Mouse (Mus musculus) embryo, embryonic 10.5 days (tissue): ENCODE measurements around the gene Cdhr4.

Experiments
- DNase-seq: peaks from one replicate; pipeline ENCODE4 v3.0.0-alpha.2; 2015; ENCODE audit warnings: low spot score

Gene Cdhr4

GRCm38 (mm10) chr9:107975399-107976386 lies 16.6 kb upstream of the Cdhr4 start, which contains the start of gene Uba7:
Uba7 (plus strand) TSS chr9:107975505.
- DNase-seq: peak; percentile 23

DNA sequence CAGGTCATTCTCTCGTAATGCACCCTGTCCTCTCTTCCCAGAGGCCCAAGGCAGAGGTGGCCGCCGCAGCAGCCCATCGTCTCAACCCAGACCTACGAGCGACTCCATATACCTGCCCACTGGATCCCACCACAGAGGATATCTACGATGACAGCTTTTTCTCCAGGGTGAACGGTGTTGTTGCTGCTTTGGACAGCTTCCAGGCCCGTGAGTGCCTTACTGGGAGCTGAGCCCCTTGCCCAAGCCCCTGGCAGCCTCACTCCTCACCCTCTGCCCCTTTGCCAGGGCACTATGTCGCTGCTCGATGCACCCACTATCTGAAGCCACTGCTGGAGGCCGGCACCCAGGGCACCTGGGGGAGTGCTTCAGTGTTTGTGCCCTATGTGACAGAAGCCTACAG lies 13.5 kb upstream of the Cdhr4 start:
- DNase-seq: no peak

DNA sequence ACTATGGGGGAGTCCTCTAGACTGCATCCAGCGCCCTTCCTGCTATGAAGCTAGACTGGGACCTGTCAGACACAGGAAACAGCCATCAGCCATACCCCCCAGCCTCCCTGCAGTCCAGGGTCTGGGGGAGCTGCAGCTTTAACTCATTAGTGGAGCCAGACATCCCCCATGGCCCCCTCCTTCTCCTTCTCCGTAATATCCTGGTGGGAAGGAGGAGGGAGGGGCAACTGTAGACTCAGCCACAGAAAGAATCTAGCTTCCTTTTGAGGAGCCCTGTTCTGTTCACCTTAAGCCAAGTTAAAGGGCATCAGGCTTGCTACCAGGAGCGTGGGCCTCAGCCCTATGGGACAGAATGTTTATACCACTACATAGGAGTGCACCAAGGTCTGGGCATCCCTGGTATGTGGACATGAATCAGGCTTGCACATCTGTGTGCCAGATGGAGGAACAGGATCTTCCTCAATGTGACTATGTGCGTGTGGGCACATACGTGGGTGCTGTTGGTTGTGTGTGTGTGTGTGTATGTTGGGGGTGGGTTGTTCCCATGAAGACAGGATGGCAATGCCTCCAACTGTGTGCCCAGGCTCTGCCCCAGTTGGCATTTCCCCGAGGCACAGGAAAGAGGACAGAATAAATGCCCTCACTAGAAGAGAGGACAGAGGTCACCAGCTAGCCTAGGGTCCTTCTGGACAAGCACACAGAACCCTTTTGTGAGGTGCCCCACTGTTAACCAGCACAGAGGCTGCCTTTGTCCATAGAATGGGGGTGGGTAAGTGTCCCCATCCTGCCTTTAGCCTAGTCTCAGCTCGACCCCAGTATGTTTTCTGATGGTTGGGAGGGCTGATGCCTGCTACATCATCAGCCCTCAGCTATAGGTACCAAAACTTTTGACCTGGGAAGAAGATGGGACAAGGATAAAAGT lies 10.4 kb upstream of the Cdhr4 start:
- peak; percentile 87 for DNase-seq

DNA sequence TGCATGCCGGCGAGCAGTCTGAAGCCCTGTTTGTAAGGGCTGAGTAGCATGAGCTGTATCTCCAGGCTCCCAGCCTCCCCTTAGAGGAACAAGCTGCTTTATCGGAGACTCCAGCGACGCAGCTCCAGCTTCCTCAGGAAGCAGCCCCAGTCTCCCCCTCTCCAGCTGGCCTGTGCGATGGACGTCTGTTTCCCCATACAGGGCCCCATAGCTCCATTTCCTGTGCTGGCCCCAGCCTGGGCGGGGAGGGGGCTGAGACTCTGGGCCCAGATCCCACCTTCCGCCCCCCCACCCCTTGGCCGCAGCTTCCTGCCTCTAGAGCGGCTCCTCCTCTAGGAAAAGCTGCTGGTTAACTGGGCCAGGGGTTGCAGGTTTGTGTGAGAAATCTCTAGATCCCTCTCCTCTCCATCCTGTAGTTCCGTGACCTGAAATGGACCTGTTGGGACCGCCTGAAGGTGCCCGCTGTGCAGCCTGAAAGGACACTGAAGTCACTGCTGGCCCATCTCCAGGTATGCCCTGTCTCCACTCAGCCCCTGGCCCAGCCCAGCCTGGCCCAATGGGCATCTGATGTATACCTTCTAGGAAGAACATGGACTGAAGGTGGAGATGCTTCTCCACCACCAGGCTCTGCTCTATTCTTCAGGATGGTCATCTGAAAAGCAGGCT lies 9.5 kb upstream of the Cdhr4 start, which contains the start of gene Gm20661:
Gene Gm20661 (plus strand): TSS at position 378 of the 666 bp plus-strand sequence.
- DNase-seq: peak; percentile 85

GRCm38 (mm10) chr9:107983421-107983890 lies 8.8 kb upstream of the Cdhr4 start:
- peak; percentile 89 for DNase-seq

DNA sequence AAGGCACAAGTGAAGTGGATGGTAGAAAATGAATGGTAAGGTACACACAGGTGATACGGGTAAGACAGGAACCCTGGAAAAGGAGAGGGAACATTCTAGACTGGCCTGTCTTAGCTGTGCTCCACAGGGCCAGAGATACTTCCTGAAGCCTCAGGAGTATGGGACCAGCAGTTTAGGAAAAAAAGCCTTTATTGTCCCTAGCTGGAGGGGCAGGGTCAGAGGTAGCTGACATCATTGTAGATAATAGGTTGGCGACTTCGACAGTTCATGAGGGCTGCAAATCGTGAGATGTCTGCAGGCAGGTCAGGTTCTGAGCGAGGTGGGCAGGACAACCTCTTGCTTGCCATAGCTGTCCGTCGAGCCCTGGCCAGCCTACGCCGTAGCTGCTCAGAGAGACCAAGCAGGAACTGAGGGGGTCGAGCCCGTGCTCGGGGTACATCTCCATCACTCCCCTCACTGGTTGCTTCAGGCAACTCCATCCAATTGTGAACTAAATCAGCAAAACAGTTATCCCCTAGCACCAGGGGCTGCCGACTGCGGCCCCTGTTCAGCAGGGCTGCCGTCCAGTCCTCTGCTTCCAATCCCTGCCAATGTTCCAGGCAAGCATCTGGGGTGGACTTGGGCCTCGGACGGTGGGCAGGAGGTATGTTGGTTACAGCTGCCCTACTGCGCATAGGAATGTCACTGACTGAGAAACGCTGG lies 8.1 kb upstream of the Cdhr4 start:
- peak; percentile 18 for DNase-seq

DNA sequence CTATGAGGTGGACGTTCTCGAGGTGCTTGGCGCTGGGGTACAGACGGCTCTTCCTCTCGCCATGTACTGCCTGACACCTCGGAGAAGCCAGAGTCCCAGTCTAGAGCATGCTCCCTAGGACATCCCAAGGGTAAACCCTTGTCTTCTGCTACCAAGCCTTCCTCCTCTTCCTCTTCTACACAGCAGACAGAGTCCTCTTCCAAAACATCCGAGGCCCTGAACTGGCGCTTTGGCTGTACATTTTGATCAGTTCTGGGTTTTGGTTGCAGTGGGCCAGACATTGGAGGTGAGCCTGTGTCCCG lies 7.6 kb upstream of the Cdhr4 start:
- no peak for DNase-seq

GRCm38 (mm10) chr9:107985131-107986119 lies 6.9 kb upstream of the Cdhr4 start, which contains the start of gene Inka1:
Inka1 (minus strand) TSS chr9:107985879.
- peak; percentile 92 for DNase-seq

DNA sequence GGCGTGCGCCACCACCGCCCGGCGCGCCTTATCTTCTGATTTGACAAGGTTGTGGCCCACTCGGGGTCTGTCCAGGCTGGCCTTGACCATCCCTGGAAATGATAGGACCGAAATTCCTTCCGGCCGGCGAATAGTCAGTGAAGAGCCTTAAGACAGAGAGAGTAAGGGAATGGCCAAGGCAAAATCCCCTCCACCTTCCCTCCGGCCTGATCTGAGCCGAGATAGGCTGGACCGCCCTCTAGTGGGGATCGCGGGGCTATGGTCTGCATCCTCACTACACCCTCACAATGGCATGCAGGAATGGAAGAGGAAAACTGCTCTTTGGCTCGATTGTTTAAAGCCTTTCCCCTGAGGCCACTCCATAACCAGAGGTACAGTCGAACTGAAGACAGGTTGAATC lies 5.9 kb upstream of the Cdhr4 start:
- DNase-seq: peak; percentile 94

DNA sequence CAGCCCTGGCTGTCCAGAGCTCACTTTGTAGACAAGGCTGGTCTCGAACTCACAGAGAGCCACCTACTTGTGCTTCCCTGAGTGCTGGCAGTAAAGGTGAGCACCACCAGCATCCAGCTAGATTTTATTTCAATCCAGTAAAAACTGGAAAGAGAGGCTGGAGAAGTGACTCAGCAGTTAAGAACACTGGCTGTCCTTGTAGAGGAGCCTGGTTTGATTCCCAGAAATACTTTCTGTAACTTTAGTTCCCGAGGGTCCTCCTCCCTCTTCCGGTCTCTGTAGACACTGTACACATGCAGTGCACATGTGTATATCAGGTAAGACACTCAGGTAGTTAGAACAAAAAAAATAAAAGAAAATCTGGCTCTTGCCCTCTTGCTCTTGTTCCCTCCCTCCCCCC lies 4.3 kb upstream of the Cdhr4 start:
- no peak for DNase-seq

- no peak for DNase-seq
These were observed 716 bp downstream of the Cdhr4 start for GRCm38 (mm10) chr9:107993013-107993412.

- no peak for DNase-seq
These were observed 2.2 kb downstream of the Cdhr4 start for GRCm38 (mm10) chr9:107994464-107994863.

GRCm38 (mm10) chr9:107995513-107995912 lies 3.2 kb downstream of the Cdhr4 start:
- DNase-seq: no peak

DNA sequence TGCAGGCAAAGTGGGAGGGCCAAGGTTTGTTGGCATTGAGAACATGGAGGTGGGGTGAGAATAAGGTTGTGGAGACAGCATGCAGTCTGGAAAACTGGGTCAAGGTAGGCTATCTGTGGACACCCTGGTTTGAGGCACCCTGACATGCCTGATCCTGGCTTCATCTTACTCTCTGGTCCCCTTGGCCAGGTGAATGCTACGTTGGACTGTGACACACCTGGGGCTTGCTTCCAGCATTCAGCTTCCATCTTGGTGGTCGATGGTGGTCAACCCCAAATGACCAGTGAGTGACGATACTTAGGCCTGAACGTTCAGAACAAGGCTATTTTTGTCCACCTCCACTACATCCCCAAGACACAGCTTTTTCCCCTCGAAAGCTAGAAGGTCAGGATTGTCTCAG lies 3.8 kb downstream of the Cdhr4 start, which contains the start of gene Gm20662:
Gene Gm20662 (plus strand): TSS at position 301 of the 400 bp plus-strand sequence.
- no peak for DNase-seq

DNA sequence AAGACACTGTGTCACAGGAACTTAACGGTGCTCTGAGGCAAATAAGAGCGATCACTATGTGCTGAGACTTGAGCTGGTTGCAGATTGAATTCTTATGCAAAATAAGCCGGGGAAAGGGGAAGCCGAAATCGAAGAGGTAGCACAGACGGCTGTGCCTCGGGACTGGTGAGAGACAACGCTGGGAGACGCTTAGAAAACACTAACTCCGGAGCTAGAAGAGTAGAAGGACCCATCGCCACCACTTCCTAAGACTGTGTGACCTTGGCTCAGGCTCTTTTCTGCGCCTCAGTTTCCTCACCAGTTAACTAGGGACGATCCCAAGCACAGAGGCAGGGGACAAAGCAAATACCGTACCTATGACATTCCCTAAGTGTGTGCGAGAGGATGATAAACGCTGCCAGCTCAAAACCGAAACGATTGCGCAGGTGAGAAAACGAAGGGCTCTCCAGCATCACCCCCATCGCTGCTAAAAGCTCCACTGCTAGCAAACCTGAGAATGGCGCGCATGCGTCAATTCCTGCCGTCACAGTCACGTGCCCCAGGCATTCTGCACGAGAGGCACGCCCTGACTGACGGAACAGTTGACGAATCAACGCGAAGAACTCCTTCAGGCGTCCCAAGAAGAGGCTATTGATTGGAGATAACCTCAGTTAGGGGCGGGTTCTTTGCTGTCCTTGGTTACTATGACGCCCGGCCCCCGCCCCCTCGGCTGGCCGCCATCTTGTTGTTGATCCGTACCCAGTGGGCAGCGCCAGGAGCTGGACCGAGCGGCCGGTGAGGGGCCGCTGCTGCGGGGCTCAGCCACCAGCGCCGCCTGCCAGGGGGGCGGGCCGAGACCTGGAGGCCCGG lies 9.8 kb downstream of the Cdhr4 start, which contains the start of gene Ip6k1:
Gene Ip6k1 (plus strand): TSS at position 580 of the 849 bp plus-strand sequence.
- peak; percentile 100 for DNase-seq

DNA sequence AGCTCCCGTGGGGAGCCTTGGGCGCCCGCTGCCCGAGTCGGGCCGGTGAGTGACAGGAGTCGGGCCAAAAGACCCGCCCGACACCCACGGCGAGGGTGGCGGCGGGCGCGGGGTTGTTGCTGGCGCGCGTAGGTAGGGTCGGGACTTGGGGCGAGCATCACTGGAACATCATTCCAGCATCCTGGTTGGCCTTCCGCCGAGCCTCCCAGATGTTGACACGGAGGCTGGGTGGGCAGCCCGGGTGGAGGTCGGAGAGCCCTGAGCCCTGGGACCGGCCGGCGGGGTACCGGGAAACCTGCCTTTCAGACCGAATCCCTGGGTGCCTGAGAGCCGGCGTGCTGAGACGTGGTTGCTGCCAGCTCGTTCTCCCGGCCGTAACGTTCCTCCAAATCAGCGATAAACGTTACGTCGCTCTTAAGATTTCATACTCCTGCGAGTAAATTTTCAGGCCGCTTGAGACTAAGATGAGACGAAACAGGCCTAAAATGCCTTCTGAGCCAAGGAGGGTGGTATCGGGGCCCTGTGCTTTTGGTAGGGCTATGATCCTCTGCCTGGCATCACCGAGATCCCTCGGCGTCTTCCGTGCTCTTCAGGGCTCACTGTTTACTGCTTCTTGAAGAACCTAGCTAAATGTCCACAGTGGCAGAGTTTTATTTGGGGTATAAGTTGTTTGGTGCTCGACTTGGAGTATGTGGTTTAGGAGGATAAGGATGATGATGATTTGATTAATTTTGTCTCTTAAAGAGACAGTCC lies 10.7 kb downstream of the Cdhr4 start:
- DNase-seq: peak; percentile 36

DNA sequence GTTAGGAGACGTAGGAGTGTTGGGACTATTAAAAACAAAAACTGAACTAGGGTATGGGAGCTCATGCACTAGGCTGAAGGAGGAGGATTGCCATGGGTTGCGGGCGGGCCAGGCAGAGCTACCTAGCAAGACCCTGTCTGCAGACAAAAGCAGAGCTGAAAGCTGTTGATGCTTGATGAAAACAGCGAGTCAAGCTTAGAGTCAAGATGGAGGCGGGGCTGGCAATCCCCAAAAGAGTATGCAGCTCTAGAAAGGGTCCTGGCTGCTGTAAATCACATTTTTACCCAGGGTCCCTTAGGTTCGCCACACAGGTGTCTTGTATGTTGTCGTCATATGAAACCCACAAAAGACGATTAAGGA lies 11.2 kb downstream of the Cdhr4 start:
- DNase-seq: peak; percentile 44

DNA sequence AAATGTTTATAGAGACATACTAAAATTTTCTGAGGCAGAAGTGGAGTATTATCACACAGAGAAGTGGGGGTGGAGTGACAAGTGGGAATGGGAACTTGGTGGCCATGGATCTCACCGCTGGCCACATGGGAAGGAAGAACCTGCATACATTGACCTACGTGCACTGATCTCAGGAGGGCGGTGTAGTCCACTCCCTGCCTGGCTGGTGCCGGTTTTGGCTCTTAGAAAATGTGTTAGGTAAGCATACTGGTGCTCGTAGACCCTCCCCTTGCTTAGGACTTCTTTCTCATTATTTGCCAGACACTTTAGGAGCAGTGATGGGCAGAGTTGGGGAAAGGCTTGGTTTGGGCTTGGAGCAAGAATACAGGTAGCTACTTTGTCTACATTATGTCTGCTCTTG lies 15.7 kb downstream of the Cdhr4 start:
- no peak for DNase-seq
